Mouse (Mus musculus) heart, postnatal 25 days (tissue): ENCODE measurements around the gene Ticam1. TPM values are rescaled to one million over a fixed set of nuclear protein-coding genes. Genes with fewer than 3 reads are reported as not detected.

Source experiments
- DNase-seq: peaks from one replicate; pipeline ENCODE4 v3.0.0; 2022; ENCODE audit warnings: low spot score
- intact Hi-C: fragments of 180-260 bp; cut with DNase I; formaldehyde crosslinking; loops from one replicate; pipeline ENCODE4 v1.15.1; 2025
- total RNA-seq, 2 experiments: library from RNA; stranded (reverse); gene quantifications; 2 replicates each; pipeline ENCODE4 v1.2.3; 2021

The Ticam1 gene
- total RNA-seq: 1 to 10 TPM; 7.6 to 9.8 TPM

DNA sequence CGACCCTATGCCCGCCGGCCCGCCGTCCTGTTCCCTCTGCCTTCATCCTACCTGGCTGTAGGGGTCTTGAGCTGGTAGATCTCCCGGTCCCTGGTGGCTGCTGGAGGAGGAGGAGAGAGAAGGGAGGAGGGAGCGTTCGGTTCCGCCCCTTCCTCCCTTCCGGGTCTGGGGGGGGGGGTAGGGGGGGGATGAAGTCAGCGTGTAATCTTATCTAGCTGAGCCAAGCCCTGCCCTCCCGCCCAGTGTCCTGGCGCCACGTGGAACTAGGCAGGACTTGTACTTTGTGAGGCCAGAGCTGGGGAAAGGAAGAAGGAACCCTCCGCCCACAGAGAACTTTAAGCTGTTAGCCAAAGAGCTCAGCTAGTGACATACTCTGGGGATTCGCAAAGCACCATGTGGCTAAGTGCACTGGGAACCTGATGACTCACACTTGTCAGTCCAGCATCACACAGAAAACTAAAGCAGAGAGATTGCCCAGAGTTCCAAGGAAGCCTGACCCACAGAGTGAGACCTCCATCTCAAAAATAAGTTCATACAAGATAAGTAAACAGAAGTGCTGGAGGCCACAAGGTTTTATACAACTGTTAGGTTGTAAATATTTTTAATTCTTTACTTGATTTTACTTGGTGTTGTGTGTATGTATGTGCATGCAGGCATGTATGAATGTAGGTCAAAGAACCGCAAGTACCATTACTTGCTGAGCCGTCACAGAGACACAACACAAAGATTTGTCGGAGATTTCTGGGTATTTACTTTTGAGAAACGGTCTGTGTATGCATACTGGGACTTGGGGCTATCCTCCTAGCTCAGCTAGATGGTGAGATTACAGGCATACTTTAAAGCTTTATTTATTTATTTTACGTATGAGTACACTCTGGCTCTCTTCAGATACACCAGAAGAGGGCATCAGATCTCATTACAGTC lies at the start of gene Ticam1:
Ticam1 (minus strand) TSS at position 144 of the 924 bp plus-strand sequence.
- DNase-seq: peak; percentile 93
- intact Hi-C loops: loop anchor here (2.0 kb wide), 1 partner anchor 16 kb away; the partner anchor contains the start of gene Plin3

DNA sequence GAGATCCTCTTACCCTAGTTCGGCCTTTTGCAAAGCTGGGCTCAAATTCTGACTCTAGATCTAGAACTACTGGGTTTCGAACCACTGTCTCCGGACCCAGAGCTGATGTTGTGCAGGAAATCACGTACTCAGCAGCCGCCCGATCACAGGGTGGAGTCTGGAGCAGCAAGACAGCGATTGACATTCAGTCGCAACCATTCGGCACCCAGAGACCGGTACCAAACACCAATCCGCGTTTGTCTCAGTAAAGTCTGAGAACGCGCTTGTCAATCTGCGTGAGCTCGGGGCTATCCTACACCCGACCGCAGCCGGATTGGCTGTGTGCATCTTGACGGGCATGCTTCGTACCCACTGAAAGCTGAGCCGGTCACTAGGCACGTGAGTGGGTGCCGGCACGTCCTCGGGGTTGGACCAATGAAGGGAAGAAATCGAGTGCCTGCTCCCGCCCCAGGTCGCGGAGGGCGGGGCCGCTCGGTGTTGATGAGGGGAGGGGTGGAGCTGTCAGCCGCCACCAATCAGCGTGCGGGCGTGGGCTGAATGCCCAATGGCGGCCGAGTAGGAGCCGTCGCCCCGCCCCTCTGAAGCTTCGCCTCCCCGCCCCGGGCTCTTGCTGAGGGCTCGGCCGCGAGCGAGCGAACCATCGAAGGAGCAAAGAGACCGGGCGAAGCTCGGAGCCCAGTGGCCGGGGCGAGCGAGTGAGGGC lies 49.0 kb upstream of the Ticam1 start, which contains the start of gene Kdm4b:
Kdm4b (plus strand) TSS at position 613 of the 703 bp plus-strand sequence.
- intact Hi-C loops: no loop called here
- peak; percentile 100 for DNase-seq

DNA sequence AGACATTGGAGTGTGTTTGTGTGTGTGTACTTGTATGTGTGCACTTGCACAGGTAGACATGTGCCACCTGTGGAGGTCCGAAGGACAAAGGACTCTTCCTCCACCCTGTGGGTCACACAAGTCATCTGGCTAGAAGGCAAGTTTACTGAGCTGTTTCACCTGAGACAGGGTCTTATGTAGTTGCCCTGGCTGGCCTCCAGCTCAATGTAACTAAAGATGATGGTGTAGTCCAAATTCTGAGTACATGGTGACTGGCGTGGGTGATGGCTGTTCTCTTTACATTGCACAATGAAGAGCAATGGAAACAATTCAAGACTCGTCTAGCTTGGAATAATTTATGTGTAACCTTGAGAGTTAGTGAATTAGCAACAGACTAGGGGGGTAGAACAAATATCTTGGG lies 47.8 kb upstream of the Ticam1 start:
- no peak for DNase-seq
- intact Hi-C loops: no loop called here

GRCm38 (mm10) chr17:56309191-56309945 lies 32.8 kb upstream of the Ticam1 start:
- DNase-seq: no peak
- intact Hi-C loops: no loop called here

DNA sequence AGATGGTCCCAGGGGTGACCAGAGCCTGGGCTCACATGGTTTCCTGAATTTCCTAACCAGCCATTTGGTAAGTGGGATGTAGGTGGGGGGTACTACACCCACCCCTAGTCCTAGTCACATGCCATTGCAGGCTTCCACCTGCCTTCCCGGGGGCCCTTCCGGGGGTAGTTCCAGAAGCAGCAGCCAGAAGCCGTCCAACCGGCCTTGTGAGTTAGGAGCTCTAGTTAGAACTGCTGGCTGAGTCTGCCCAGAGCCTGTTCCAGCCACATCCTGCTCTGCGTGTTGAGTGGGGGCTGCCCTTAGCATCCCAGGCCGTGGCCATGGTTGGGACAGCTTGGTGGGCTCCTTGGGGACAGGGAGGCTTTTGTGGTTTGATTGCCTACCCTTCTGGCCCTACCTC lies 31.5 kb upstream of the Ticam1 start:
- intact Hi-C loops: no loop called here
- no peak for DNase-seq

GRCm38 (mm10) chr17:56305826-56306225 lies 29.2 kb upstream of the Ticam1 start:
- no peak for DNase-seq
- intact Hi-C loops: no loop called here

DNA sequence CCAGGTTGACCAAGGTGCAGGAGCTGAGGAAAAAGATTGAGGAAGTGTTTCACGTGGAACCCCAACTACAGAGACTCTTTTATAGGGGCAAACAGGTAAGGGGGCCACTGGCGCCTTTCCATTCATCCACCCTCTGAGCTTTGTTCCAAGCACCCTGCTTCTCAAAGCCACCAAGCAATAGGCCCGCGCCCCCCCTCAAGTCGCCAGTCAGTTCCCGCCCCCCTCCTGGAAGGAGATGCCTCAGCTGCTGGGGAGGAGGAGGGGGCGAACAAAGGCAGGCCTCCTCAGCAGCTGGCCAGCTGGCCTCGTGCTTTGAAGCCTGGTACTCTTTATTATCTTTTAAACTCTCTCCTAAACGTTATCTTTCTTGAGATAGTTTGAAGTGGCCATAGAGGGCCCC lies 28.6 kb upstream of the Ticam1 start:
- DNase-seq: no peak
- intact Hi-C loops: no loop called here

DNA sequence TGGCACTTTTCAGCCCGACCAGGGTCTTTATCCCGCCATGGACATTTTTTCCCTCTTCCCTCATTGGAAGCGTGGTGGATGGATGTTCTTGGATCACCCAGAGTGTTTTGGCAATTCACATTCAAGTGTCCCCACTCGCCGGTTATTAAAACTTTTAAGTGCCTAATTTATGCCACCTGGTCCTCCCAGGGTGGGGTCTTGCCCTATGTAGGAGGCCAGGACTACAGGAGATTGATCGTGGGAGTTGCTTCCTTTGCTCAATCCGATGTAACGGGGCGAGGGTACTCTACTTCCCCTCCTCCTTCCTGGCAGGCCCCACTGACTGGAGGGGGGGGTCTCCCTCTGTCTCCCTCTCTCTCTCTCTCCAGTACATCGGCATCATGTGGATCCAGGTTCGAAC lies 28.1 kb upstream of the Ticam1 start:
- intact Hi-C loops: no loop called here
- no peak for DNase-seq

DNA sequence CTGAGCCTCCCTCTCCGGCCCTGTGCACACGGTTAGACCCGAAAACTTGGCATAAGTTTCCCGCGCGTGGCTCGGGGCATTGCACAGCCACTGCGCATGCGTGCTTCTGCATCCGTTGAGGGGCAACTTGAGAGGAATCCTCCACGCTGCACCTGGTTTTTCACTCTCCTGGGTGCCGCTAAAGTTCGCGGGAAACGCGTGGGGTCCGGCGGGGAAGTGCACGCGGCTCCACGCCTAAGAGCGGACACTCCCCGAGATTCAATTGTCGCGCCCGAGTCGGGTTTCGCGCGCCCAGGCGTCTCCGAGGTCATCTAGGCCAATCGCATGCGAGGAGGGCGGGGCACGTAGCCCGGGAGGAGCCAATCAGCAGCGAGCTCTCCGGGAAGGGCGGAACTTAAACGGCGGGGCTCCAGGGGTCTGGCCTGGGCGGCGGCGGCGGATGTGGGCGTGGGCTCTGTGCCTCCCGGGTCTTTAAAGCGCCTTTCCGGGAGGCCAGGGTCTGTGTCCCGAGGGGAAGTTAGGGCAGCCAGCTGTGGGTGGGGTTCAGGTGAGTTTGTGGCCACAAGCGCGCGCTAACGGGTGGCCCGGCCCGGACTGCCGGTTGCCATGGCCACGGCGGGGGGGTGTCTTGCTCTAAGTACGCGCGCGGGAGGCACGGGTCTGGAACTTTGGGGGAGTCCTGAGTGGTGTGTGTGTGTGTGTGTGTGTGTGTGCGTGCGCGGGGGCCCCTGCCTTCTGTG lies 27.4 kb upstream of the Ticam1 start:
- intact Hi-C loops: no loop called here

GRCm38 (mm10) chr17:56303160-56303846 lies 26.7 kb upstream of the Ticam1 start, which contains the start of gene Uhrf1:
Uhrf1 (plus strand) TSS chr17:56303321.
- intact Hi-C loops: no loop called here
- DNase-seq: peak; percentile 55

More for the DNA sequence above, 27.4 kb upstream of the Ticam1 start:
- DNase-seq: peak; percentile 93

DNA sequence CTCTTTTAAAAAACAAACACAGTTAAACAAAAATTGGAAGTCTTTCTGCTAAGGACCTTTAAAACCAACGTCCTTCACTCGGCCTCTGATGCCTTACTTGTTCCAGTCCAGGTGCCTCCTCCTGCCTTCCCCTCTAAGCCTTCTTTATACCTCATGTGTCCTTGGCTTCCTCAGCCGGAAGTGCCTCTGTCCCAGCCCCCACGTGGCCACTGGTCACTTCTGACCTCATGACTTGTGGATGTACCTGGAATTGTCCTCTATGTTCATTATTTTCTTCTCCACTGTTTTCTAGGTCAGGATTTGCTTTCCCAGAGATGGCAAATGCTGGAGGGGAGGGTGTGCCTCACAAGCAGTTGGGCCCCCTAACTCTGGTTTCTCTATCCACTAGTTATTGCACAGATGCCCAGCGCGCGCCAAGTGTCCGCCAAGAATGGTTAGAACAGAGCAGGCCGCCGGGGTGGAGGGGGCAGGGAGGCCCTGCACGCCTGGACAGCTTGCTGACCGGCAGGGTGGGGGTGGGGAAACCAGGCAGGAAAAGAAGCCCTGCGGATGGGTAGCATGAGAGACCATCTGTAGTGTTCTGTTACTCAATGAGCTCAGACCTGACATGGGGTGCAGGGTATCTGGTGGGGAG lies 25.9 kb upstream of the Ticam1 start:
- DNase-seq: no peak
- intact Hi-C loops: no loop called here

DNA sequence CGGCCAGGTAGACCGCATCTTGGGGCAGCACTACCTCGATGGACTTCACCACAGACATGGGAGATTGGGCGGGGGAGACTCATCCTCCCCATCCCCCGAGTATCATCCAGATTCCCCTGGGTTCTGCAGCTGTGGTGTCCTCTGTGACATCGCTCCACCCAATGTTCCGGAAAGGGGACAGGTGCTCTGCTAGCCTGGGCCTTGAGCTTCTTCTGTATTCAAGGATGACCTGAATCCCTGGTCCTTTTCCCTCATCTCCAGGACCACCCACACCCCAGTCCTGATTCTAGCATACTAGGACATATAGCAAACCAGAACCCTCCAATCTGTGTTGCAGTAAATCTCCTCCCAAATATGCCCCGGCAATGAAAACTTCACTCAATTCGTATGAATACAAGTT lies 23.6 kb upstream of the Ticam1 start, which contains the start of gene Arrdc5:
Arrdc5 (minus strand) TSS at position 101 of the 400 bp plus-strand sequence.
- DNase-seq: no peak
- intact Hi-C loops: no loop called here

- no peak for DNase-seq
- intact Hi-C loops: no loop called here
Measured at GRCm38 (mm10) chr17:56298238-56298637, 21.7 kb upstream of the Ticam1 start.

DNA sequence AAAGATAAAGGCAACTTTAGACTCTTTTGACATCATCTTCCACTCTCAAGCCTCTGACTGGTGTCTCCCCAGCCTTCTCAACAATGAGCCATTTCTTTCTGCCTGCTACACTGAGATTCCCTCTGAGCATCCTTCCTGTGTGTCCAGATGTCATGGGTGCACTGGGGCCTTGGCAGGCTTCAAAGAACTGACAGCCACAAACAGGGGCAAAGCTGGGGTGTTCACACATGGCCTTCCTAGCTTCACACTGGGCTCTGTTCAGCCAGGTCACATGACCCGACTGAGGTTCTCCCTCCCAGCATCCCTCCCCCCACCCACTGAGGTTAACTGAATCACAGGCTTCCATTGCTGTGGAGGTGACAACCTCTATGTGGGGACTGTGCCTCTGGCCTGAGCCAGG lies 19.6 kb upstream of the Ticam1 start:
- no peak for DNase-seq
- intact Hi-C loops: no loop called here

DNA sequence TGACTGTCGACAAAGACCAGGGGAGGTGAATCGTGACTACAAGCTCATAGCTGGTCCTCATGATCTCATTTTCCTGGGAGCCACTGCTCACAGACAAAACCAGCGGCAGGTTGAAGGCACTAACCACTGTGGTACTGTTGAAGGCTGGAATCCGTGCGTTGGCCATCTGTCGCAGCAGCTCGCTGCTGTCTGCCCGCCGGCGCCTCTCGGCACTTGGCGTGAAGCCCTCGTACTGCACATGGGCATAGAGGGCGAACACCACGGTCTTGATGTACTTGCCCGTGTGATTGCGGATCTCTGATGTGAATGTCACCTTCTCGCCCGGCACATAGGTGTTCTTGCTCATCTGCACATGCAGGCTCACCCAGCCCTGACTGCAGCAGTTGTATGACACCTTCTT lies 17.7 kb upstream of the Ticam1 start:
- DNase-seq: no peak
- intact Hi-C loops: no loop called here

GRCm38 (mm10) chr17:56293291-56293690 lies 16.7 kb upstream of the Ticam1 start:
- intact Hi-C loops: loop anchor here (2.0 kb wide), 1 partner anchor 16 kb away; the partner anchor contains the start of gene Ticam1
- DNase-seq: no peak

DNA sequence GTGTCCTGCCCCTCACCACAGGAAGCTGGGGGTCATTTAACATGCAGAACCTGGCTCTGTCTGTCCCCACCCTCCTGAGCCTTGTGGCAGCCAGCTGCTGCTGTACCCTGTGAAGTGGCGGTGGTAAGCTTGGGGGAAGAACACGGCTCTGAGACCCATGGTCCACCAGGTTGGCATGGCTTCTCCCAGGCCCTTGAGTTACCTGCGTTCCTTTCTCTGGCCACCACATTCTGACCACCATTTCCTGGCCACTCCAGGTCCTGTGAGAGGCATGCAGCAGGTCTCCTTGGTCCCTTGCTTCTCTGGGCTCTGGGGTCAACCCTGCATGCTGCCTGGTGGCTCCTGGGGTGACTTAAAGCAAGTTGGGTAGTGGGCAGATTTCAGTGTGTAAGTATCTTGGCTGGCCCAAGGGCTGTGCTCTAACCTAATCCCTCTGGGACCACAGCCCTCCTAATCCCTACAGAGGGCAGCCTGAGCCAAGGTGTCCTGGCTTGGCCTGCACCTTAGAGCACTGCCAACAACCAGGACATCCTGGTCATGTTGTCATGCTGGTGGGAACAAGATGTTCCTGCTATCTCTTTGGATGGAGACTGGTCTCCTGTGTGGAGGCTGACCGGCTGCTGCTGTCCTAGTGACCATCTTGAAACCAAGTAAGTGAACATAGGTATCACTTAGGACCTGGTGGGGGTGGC lies 16.1 kb upstream of the Ticam1 start, which contains the start of gene Plin3:
Plin3 (minus strand) TSS at position 343 of the 692 bp plus-strand sequence.
- no peak for DNase-seq
- intact Hi-C loops: loop anchor here (2.0 kb wide), 1 partner anchor 16 kb away; the partner anchor contains the start of gene Ticam1
